Mouse (Mus musculus): ENCODE measurements around the gene Gapdhs. TPM values are rescaled to one million over a fixed set of nuclear protein-coding genes. Genes with fewer than 3 reads are reported as not detected.

Gene Gapdhs
- total RNA-seq, 2 experiments from 2014 or later, result 0.35 TPM; not detected in 1

GRCm38 (mm10) chr7:30698589-30698988 is 44.9 kb downstream of the Gapdhs start, which contains the start of gene 2200002J24Rik:
Gene 2200002J24Rik (plus strand): TSS chr7:30698926.
- DNase-seq (ENCODE audit: low spot score in 2 of 2), result no peak
- intact Hi-C loops (cut with DNase I), result no loop called here

GRCm38 (mm10) chr7:30698101-30698500 is 45.4 kb downstream of the Gapdhs start:
- no peak for DNase-seq (ENCODE audit: low spot score in 2 of 2)
- intact Hi-C loops (cut with DNase I), result no loop called here

- intact Hi-C loops (cut with DNase I), result no loop called here
- DNase-seq (ENCODE audit: low spot score in 2 of 2), result peak in 1 of 2 experiments; percentile 7
Observed at GRCm38 (mm10) chr7:30688325-30688724, 55.2 kb downstream of the Gapdhs start.

- intact Hi-C loops (cut with DNase I), result no loop called here
- DNase-seq (ENCODE audit: low spot score in 2 of 2), result no peak
Observed at GRCm38 (mm10) chr7:30683425-30683824, 60.1 kb downstream of the Gapdhs start.

GRCm38 (mm10) chr7:30681897-30682296 is 61.6 kb downstream of the Gapdhs start:
- DNase-seq (ENCODE audit: low spot score in 2 of 2), result no peak
- intact Hi-C loops (cut with DNase I), result no loop called here

Other genes with a start within 250 kb of the Gapdhs start
- 100 to 1,000 TPM; 156 to 209 TPM for gene Arhgap33, start 208.6 kb downstream of the Gapdhs start, total RNA-seq (2021)
- 1 to 10 TPM; 4.2 to 5.1 TPM for gene Hspb6, start 191.5 kb downstream of the Gapdhs start, total RNA-seq (2021)
- gene Proser3, start 191.4 kb downstream of the Gapdhs start, total RNA-seq (2021), result 1 to 10 TPM; 2.8 to 4.5 TPM
- 10 to 100 TPM; 35.9 to 45.5 TPM for gene Lin37, start 183.8 kb downstream of the Gapdhs start, total RNA-seq (2021)
- 10 to 100 TPM; 68.0 to 71.4 TPM for gene U2af1l4, start 180.4 kb downstream of the Gapdhs start, total RNA-seq (2021)
- 1 to 10 TPM; 3.6 to 9.3 TPM for gene Gm49396, start 180.3 kb downstream of the Gapdhs start, total RNA-seq (2021)
- 10 to 100 TPM; 79.8 to 85.1 TPM for gene Psenen, start 180.1 kb downstream of the Gapdhs start, total RNA-seq (2021)
- 1 to 10 TPM; 1.8 to 4.5 TPM for gene Igflr1, start 178.3 kb downstream of the Gapdhs start, total RNA-seq (2021)
- gene Kmt2b, start 155.0 kb downstream of the Gapdhs start, total RNA-seq (2021), result 10 to 100 TPM; 41.3 to 62.2 TPM
- not detected for gene Zbtb32, start 144.8 kb downstream of the Gapdhs start, total RNA-seq (2021)
- under 1 TPM in 1 of 2 experiments, not detected in 1; 0.36 TPM for gene Upk1a, start 130.8 kb downstream of the Gapdhs start, total RNA-seq (2021)
- gene Cox6b1, start 117.5 kb downstream of the Gapdhs start, total RNA-seq (2021), result 100 to 1,000 TPM; 561 to 663 TPM
- not detected for gene Etv2, start 107.8 kb downstream of the Gapdhs start, total RNA-seq (2021)
- gene Rbm42, start 93.4 kb downstream of the Gapdhs start, total RNA-seq (2021), result 10 to 100 TPM; 67.4 to 74.4 TPM
- gene Haus5, start 78.7 kb downstream of the Gapdhs start, total RNA-seq (2021), result 1 to 10 TPM; 4.0 to 5.7 TPM
- gene Pmis2, start 72.1 kb downstream of the Gapdhs start, total RNA-seq (2021), result not detected
- not detected for gene 2200002J24Rik, start 44.8 kb downstream of the Gapdhs start, total RNA-seq (2021)
- gene Atp4a, start 31.5 kb downstream of the Gapdhs start, total RNA-seq (2021), result under 1 TPM; 0.23 to 0.47 TPM
- gene Tmem147, start 14.1 kb downstream of the Gapdhs start, total RNA-seq (2021), result 100 to 1,000 TPM; 114 to 115 TPM
- 1 to 10 TPM; 5.5 to 7.9 TPM for gene Sbsn, start 7.8 kb upstream of the Gapdhs start, total RNA-seq (2021)
- gene Dmkn, start 20.1 kb upstream of the Gapdhs start, total RNA-seq (2021), result 1 to 10 TPM; 2.6 to 3.6 TPM
- not detected for gene Krtdap, start 44.2 kb upstream of the Gapdhs start, total RNA-seq (2021)
- gene Ffar2, start 80.1 kb upstream of the Gapdhs start, total RNA-seq (2021), result not detected
- not detected for gene Ffar3, start 112.5 kb upstream of the Gapdhs start, total RNA-seq (2021)
- gene Ffar1, start 117.9 kb upstream of the Gapdhs start, total RNA-seq (2021), result not detected
- not detected for gene Cd22, start 136.7 kb upstream of the Gapdhs start, total RNA-seq (2021)
- 100 to 1,000 TPM; 137 to 247 TPM for gene Mag, start 171.2 kb upstream of the Gapdhs start, total RNA-seq (2021)
- gene Hamp2, start 181.0 kb upstream of the Gapdhs start, total RNA-seq (2021), result not detected
- gene Hamp, start 200.4 kb upstream of the Gapdhs start, total RNA-seq (2021), result not detected
- gene Usf2, start 213.1 kb upstream of the Gapdhs start, total RNA-seq (2021), result 100 to 1,000 TPM; 135 to 147 TPM
- gene Lsr, start 229.8 kb upstream of the Gapdhs start, total RNA-seq (2021), result 1 to 10 TPM; 7.0 to 9.8 TPM
- gene Fam187b, start 230.1 kb upstream of the Gapdhs start, total RNA-seq (2021), result not detected